In genomic region chr17:78726746-78727449, GRCm38 (mm10) we compare ENCODE assay signal across 20 mouse cellular contexts. TPM values are rescaled to one million over a fixed set of nuclear protein-coding genes. Genes with fewer than 3 reads are reported as not detected.
DNase-seq lines count a peak whose midpoint lies in the region; ATAC-seq and TF ChIP-seq lines count a peak whose summit lies in the region.
"Had no signal": no experiment of that assay in that cellular context is flagged by ENCODE, and none has a peak within 500 bp of the region (broad histone marks: within the 10 kb centered on the region; RNA-seq: fewer than 3 reads in every experiment).

No protein-coding gene starts in this region.

- 59% methylated on average over 14 of the region's 14 CpGs for WGBS in kidney, embryonic 14.5 days
- 58% methylated on average over 14 of the region's 14 CpGs for WGBS in stomach, postnatal 0 days

- intact Hi-C loops in heart, postnatal 10 days (cut with DNase I) = no loop called here

- ATAC-seq in kidney, embryonic 14.5 days (ENCODE audit: low FRiP score, low TSS enrichment) = peak; percentile 75
- peak; percentile 45; the same call in 1 of the 2 replicates for ATAC-seq in stomach, postnatal 0 days (ENCODE audit: low FRiP score, low TSS enrichment)
- ATAC-seq: forebrain, postnatal 0 days; intestine, embryonic 15.5 days had no signal

- DNase-seq in heart, adult 11 months = peak; percentile 82
- no peak for DNase-seq in heart, postnatal 10 days
- DNase-seq in kidney, postnatal 36 days = no peak
- DNase-seq in urinary bladder, postnatal 25 days (ENCODE audit: low spot score) = peak; percentile 6
- DNase-seq in urinary bladder, postnatal 36 days (ENCODE audit: low spot score in 2 of 2) = no peak
- no peak for DNase-seq in stomach, postnatal 0 days (ENCODE audit: low spot score)
- no peak for DNase-seq in layer of hippocampus, postnatal 25 days (ENCODE audit: extremely low spot score in 1 of 2, low spot score in 1 of 2)
- DNase-seq: adrenal gland, adult 2 months; B cell, adult 2 months; cerebellum, adult 9-10 months; forebrain, postnatal 0 days; gastrocnemius, adult 2 months; liver; midbrain, embryonic 14.5 days; right cerebral cortex, postnatal 14 days had no signal

- TF ChIP-seq EP300 in stomach, postnatal 0 days (optimal IDR thresholded peaks at IDR 0.05) = no peak

- H3K36me3 ChIP-seq in kidney, embryonic 14.5 days (ENCODE audit: control insufficient read depth, insufficient read depth, low read length) = no peaks in the 10 kb centered on the region
- no peaks in the 10 kb centered on the region for H3K36me3 ChIP-seq in stomach, postnatal 0 days (ENCODE audit: control insufficient read depth, insufficient read depth, low read length)
- H3K36me3 ChIP-seq: intestine, embryonic 15.5 days; lung, embryonic 15.5 days had no signal

- H3K4me1 ChIP-seq in kidney, embryonic 14.5 days (ENCODE audit: control insufficient read depth, insufficient read depth, low read length) = 0 out of 2 replicates have a peak, but pooled peaks cover 3% of the 10 kb centered on the region
- no peaks in the 10 kb centered on the region for H3K4me1 ChIP-seq in stomach, postnatal 0 days (replicated peaks; ENCODE audit: control insufficient read depth, insufficient read depth)
- H3K4me1 ChIP-seq: intestine, embryonic 15.5 days had no signal

- no peak overlapping the region for H3K9ac ChIP-seq in kidney, embryonic 14.5 days (ENCODE audit: low read depth, low read length)
- H3K9ac ChIP-seq in stomach, postnatal 0 days (ENCODE audit: low read length) = no peak overlapping the region
- H3K9ac ChIP-seq: forebrain, postnatal 0 days; intestine, embryonic 15.5 days; lung, embryonic 15.5 days had no signal

- no peak overlapping the region for H3K4me3 ChIP-seq in kidney, embryonic 14.5 days (ENCODE audit: low read length)
- H3K4me3 ChIP-seq in stomach, postnatal 0 days (ENCODE audit: low read depth, low read length) = no peak overlapping the region
- H3K4me3 ChIP-seq: erythroblast, embryonic 14.5 days; gastrocnemius, adult 2 months; hindbrain, embryonic 10.5 days; intestine, embryonic 15.5 days; lung, embryonic 15.5 days had no signal

- no peaks in the 10 kb centered on the region for H3K9me3 ChIP-seq in kidney, embryonic 14.5 days (ENCODE audit: control insufficient read depth, low read length)
- H3K9me3 ChIP-seq in stomach, postnatal 0 days (ENCODE audit: control insufficient read depth, low read length) = no peaks in the 10 kb centered on the region
- H3K9me3 ChIP-seq: hindbrain, embryonic 10.5 days; intestine, embryonic 15.5 days; lung, embryonic 15.5 days had no signal

- TF ChIP-seq CTCF in stomach, postnatal 0 days (IDR thresholded peaks at IDR 0.05; ENCODE audit: low read depth) = no peak

- no peak overlapping the region for H3K27ac ChIP-seq in kidney, embryonic 14.5 days (ENCODE audit: low read depth, low read length)
- peak overlapping the region; percentile 45; the same call in 1 of the 2 replicates for H3K27ac ChIP-seq in stomach, postnatal 0 days (replicated peaks)
- H3K27ac ChIP-seq: gastrocnemius, adult 2 months; hindbrain, embryonic 10.5 days; intestine, embryonic 15.5 days; lung, embryonic 15.5 days had no signal

- H3K4me2 ChIP-seq in kidney, embryonic 14.5 days (replicated peaks; ENCODE audit: low read depth, low read length) = no peak overlapping the region
- 0 out of 2 replicates have a peak overlapping the region, but pooled peaks have one; percentile 3 for H3K4me2 ChIP-seq in stomach, postnatal 0 days (replicated peaks; ENCODE audit: low read depth)
- H3K4me2 ChIP-seq: intestine, embryonic 15.5 days; lung, embryonic 15.5 days had no signal

- H3K27me3 ChIP-seq in kidney, embryonic 14.5 days (ENCODE audit: control insufficient read depth, insufficient read depth, low read length) = no peaks in the 10 kb centered on the region
- no peaks in the 10 kb centered on the region for H3K27me3 ChIP-seq in stomach, postnatal 0 days (ENCODE audit: control insufficient read depth, insufficient read depth, low read length)
- H3K27me3 ChIP-seq: intestine, embryonic 15.5 days; lung, embryonic 15.5 days had no signal

RNA-seq across cellular contexts. Expression of gene Strn, which starts 10.1 kb away (rescaled TPM):
- total RNA-seq in heart, postnatal 10 days (2021) = 10 to 100 TPM; 40.1 to 42.4 TPM
- 6.1 and 8.6 TPM in 2 replicates for polyA plus RNA-seq in kidney, embryonic 14.5 days (2014; fragmentation: Nextera tagmentation; extraction: Ambion mirVana)
- 3.2 and 3.3 TPM in 2 replicates for polyA plus RNA-seq in stomach, postnatal 0 days (2015; fragmentation: Nextera tagmentation; extraction: Ambion mirVana)
- 10 to 100 TPM; 66.9 to 68.9 TPM for total RNA-seq in layer of hippocampus, postnatal 25 days (2021)

Comparison
In these comparisons a context has a peak if more than half of its experiments do, and no peak if none do; other contexts are left out.
1. DNase-seq: peak in heart, adult 11 months (single experiment) and urinary bladder, postnatal 25 days (single experiment); none in heart, postnatal 10 days (0 of 2), kidney, postnatal 36 days (0 of 2), urinary bladder, postnatal 36 days (0 of 2), stomach, postnatal 0 days (single experiment) and layer of hippocampus, postnatal 25 days (0 of 2).